Mouse (Mus musculus) limb, embryonic 14.5 days (tissue): ENCODE data around the gene Bach2. TPM values are rescaled to one million over a fixed set of nuclear protein-coding genes. Genes with fewer than 3 reads are reported as not detected.

ENCODE experiments used
- ATAC-seq: fragments of 200-750 bp; cut with Nextera tagmentation; 2 replicates; pipeline ENCODE4 v1.8.0; 2017; ENCODE audit warnings: low read depth, moderate number of reproducible peaks, moderate TSS enrichment; ENCODE audit not compliant: low FRiP score
- DNase-seq: peaks from one replicate; pipeline ENCODE4 v3.0.0-alpha.2; 2015; ENCODE audit warnings: low spot score
- H3K27ac ChIP-seq: fragments of 300-500 bp; sonication (generic); replicated peaks from 2 replicates; pipeline ENCODE4 v1.5.1; 2014; ENCODE audit warnings: low read depth, mild to moderate bottlenecking, low read length, moderate library complexity, mixed read lengths
- H3K27me3 ChIP-seq: fragments of 300-500 bp; sonication (generic); 2 replicates; pipeline ENCODE4 v1.6.1; 2014; ENCODE audit warnings: low read length, mixed read lengths; ENCODE audit not compliant: control insufficient read depth, insufficient read depth
- H3K36me3 ChIP-seq: fragments of 300-500 bp; sonication (generic); 2 replicates; pipeline ENCODE4 v1.6.1; 2014; ENCODE audit warnings: mild to moderate bottlenecking, low read length, moderate library complexity, mixed read lengths; ENCODE audit not compliant: control insufficient read depth, insufficient read depth
- H3K4me1 ChIP-seq: fragments of 300-500 bp; sonication (generic); 2 replicates; pipeline ENCODE4 v1.6.1; 2014; ENCODE audit warnings: antibody characterized with exemption, low read length, mixed read lengths; ENCODE audit not compliant: control insufficient read depth, insufficient read depth
- H3K4me2 ChIP-seq: fragments of 300-500 bp; sonication (generic); replicated peaks from 2 replicates; pipeline ENCODE4 v1.6.1; 2014; ENCODE audit warnings: low read depth, mild to moderate bottlenecking, low read length, moderate library complexity; ENCODE audit not compliant: severe bottlenecking
- H3K4me3 ChIP-seq: fragments of 300-500 bp; sonication (generic); replicated peaks from 2 replicates; pipeline ENCODE4 v1.5.1; 2014; ENCODE audit warnings: low read length
- H3K9ac ChIP-seq: fragments of 300-500 bp; sonication (generic); 2 replicates; pipeline ENCODE4 v1.6.1; 2014; ENCODE audit warnings: mild to moderate bottlenecking, low read depth, low read length, moderate library complexity; ENCODE audit not compliant: severe bottlenecking
- H3K9me3 ChIP-seq: fragments of 300-500 bp; sonication (generic); 2 replicates; pipeline ENCODE4 v1.6.1; 2016; ENCODE audit warnings: low read length; ENCODE audit not compliant: control insufficient read depth
- POLR2A ChIP-seq: fragments of 200-500 bp; IDR thresholded peaks from 2 replicates; pipeline ENCODE4 v1.8.0; 2012; ENCODE audit warnings: inconsistent platforms, mild to moderate bottlenecking, moderate library complexity, borderline replicate concordance; ENCODE audit not compliant: insufficient read depth, insufficient read length; ENCODE audit errors: extremely low read depth
- WGBS: fragments of 180-500 bp; shearing (Covaris S2); extraction: QIAGEN DNeasy Blood & Tissue Kit; methylation state at CpG from one replicate; pipeline ENCODE4 v1.1.7; 2014; 5-methylcytosine and 5-hydroxymethylcytosine counted together
- polyA plus RNA-seq, 2 experiments: library from polyadenylated mRNA; depleted of rRNA in 1 of 2; stranded (reverse) in 1 of 2; unstranded in 1 of 2; fragments of >200 nt; fragmentation: Nextera tagmentation in 1 of 2; extraction: Ambion mirVana in 1 of 2; gene quantifications; 2 replicates each; pipeline versions ENCODE4 v1.2.1 to v1.2.3; 2012 to 2014

Bach2 gene
- polyA plus RNA-seq, 2 experiments = 6.0 to 9.6 TPM

GRCm38 (mm10) chr4:32447850-32448249 lies 209.2 kb downstream of the Bach2 start:
- no peak overlapping the region for H3K4me2 ChIP-seq
- no peak overlapping the region for H3K4me3 ChIP-seq
- ATAC-seq (no peak), DNase-seq (no peak)
- no peaks in the 10 kb centered on the region for H3K27me3 ChIP-seq
- no peak overlapping the region for H3K9ac ChIP-seq
- no peaks in the 10 kb centered on the region for H3K9me3 ChIP-seq
- no peak overlapping the region for H3K27ac ChIP-seq
- 90% methylated on average over 3 of the region's 3 CpGs for WGBS
- TF ChIP-seq POLR2A = no peak
- H3K36me3 ChIP-seq = no peaks in the 10 kb centered on the region
- H3K4me1 ChIP-seq = no peaks in the 10 kb centered on the region

GRCm38 (mm10) chr4:32461986-32462385 lies 223.4 kb downstream of the Bach2 start:
- Histone ChIP-seq H3K36me3 (no peaks in the 10 kb centered on the region), H3K9ac (no peak overlapping the region), H3K4me3 (no peak overlapping the region), H3K9me3 (no peaks in the 10 kb centered on the region), H3K4me1 (no peaks in the 10 kb centered on the region), H3K27me3 (no peaks in the 10 kb centered on the region), H3K4me2 (no peak overlapping the region), H3K27ac (no peak overlapping the region)
- ATAC-seq (no peak), DNase-seq (no peak)
- TF ChIP-seq POLR2A = no peak
- 85% methylated on average over 7 of the region's 7 CpGs for WGBS

- H3K4me1 ChIP-seq = no peaks in the 10 kb centered on the region
- ATAC-seq = no peak
- no peaks in the 10 kb centered on the region for H3K9me3 ChIP-seq
- 72% methylated on average over 6 of the region's 6 CpGs for WGBS
- H3K4me3 ChIP-seq = no peak overlapping the region
- TF ChIP-seq POLR2A = no peak
- no peak for DNase-seq
- no peaks in the 10 kb centered on the region for H3K36me3 ChIP-seq
- H3K9ac ChIP-seq = no peak overlapping the region
- no peak overlapping the region for H3K27ac ChIP-seq
- H3K27me3 ChIP-seq = no peaks in the 10 kb centered on the region
- H3K4me2 ChIP-seq = no peak overlapping the region
Measured at GRCm38 (mm10) chr4:32463065-32463464, 224.5 kb downstream of the Bach2 start.

GRCm38 (mm10) chr4:32464540-32464939 lies 225.9 kb downstream of the Bach2 start:
- TF ChIP-seq POLR2A = no peak
- ATAC-seq (no peak), DNase-seq (no peak)
- Histone ChIP-seq H3K9me3 (0 out of 2 replicates have a peak, but pooled peaks cover 3% of the 10 kb centered on the region), H3K9ac (no peak overlapping the region), H3K4me2 (no peak overlapping the region), H3K36me3 (no peaks in the 10 kb centered on the region), H3K27ac (no peak overlapping the region), H3K4me1 (no peaks in the 10 kb centered on the region), H3K27me3 (no peaks in the 10 kb centered on the region), H3K4me3 (no peak overlapping the region)
- 60% methylated on average over 6 of the region's 6 CpGs for WGBS

- no peaks in the 10 kb centered on the region for H3K4me1 ChIP-seq
- H3K27ac ChIP-seq = no peak overlapping the region
- DNase-seq = no peak
- 0 out of 2 replicates have a peak, but pooled peaks cover 5% of the 10 kb centered on the region for H3K9me3 ChIP-seq
- ATAC-seq = no peak
- 88% methylated on average over 8 of the region's 8 CpGs for WGBS
- H3K36me3 ChIP-seq = no peaks in the 10 kb centered on the region
- H3K9ac ChIP-seq = no peak overlapping the region
- no peaks in the 10 kb centered on the region for H3K27me3 ChIP-seq
- TF ChIP-seq POLR2A = no peak
- no peak overlapping the region for H3K4me2 ChIP-seq
- no peak overlapping the region for H3K4me3 ChIP-seq
Measured at GRCm38 (mm10) chr4:32466031-32466430, 227.4 kb downstream of the Bach2 start.
